Mouse (Mus musculus) liver, adult 2 months (tissue): ENCODE measurements around the gene Maml3.

Source experiments
- CTCF ChIP-seq: fragments of 200-500 bp; IDR thresholded peaks from 2 replicates; pipeline ENCODE4 v1.5.1; 2011; ENCODE audit warnings: low read depth, low read length, control low read depth
- POLR2A ChIP-seq: fragments of 200-500 bp; IDR thresholded peaks from 2 replicates; pipeline ENCODE4 v1.6.1; 2011; ENCODE audit warnings: low read length, control low read depth; ENCODE audit not compliant: insufficient read depth; ENCODE audit errors: extremely low read depth

DNA sequence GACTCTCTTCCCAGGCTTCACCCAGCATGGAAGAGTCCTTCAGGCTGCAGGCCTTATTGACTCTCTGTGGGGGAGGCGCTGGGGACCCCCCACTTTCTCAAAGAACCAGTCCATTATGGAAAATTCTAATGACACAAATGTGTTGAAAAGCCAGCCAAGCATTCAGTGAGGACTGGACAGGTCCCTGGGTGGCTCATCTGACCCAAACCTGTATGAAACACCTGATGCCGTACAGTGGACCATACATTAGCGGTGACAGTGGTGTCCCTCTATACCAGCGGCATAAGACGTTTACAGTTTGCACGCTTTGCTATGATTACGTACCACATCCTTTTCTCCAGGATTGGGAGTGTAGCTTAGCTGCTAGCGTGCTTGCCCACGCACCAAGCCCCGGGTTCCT is 342.0 kb downstream of the Maml3 start:
- TF ChIP-seq POLR2A (no peak), CTCF (no peak)
